Comparison of ENCODE assay signal across 21 mouse cellular contexts in the genomic region with DNA sequence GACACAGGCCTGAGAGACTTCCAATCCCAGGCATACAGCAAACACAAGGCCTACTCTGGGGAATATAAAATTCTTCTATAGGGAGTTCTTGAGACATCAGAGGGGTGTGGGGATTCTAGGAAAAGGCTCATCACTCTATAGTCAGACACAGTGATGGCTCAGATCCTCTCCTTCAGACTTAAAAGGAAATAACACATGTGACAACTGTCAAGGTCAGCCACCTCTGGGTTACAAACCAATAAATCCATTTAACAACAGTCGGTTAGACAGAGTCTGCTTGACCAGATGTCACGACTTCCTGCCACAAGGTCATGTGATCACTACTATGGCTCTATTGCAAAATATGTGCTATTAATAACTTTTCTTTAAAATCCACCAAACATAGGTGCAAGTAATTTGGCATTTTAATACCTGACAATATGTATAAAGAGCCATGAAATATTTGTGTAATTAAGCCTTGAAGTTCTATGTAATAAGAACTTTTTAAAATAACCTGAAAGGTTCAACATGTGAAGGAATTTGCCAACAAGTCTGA.
A peak's percentile ranks its signal among the peaks of the same experiment; 100 is the strongest.
DNase-seq lines count a peak whose midpoint lies in the region; ATAC-seq lines count a peak whose summit lies in the region.
"Had no signal": no experiment of that assay in that cellular context is flagged by ENCODE, and none has a peak within 500 bp of the region (broad histone marks: within the 10 kb centered on the region; RNA-seq: fewer than 3 reads in every experiment).

No protein-coding gene starts in this region.

- ATAC-seq in midbrain, embryonic 11.5 days (ENCODE audit: low FRiP score): no peak
- ATAC-seq in midbrain, embryonic 16.5 days: no peak
- ATAC-seq in intestine, embryonic 15.5 days: no peak
- ATAC-seq in inflammation-experienced regulatory T-cells, adult 6 months: no peak
- ATAC-seq: forebrain, postnatal 0 days; hindbrain, embryonic 16.5 days had no signal

- H3K9me3 ChIP-seq in midbrain, embryonic 11.5 days (ENCODE audit: control insufficient read depth, low read length): no peaks in the 10 kb centered on the region
- no peaks in the 10 kb centered on the region for H3K9me3 ChIP-seq in midbrain, embryonic 16.5 days (replicated peaks; ENCODE audit: control insufficient read depth, low read length, poor library complexity, severe bottlenecking)
- H3K9me3 ChIP-seq in intestine, embryonic 15.5 days: no peaks in the 10 kb centered on the region
- H3K9me3 ChIP-seq: forebrain, embryonic 10.5 days; heart, embryonic 13.5 days; limb, embryonic 15.5 days; midbrain, embryonic 10.5 days; neural tube, embryonic 12.5 days had no signal

- H3K27ac ChIP-seq in midbrain, embryonic 11.5 days (ENCODE audit: low read depth, low read length): no peak overlapping the region
- H3K27ac ChIP-seq in midbrain, embryonic 16.5 days (ENCODE audit: low read length): no peak overlapping the region
- H3K27ac ChIP-seq in intestine, embryonic 15.5 days: no peak overlapping the region
- H3K27ac ChIP-seq: forebrain, embryonic 10.5 days; heart, embryonic 13.5 days; limb, embryonic 15.5 days; midbrain, embryonic 10.5 days; neural tube, embryonic 12.5 days had no signal

- peak; percentile 15 for DNase-seq in kidney, adult 11 months
- DNase-seq in kidney, adult 18-20 months: no peak
- DNase-seq in midbrain, embryonic 11.5 days (ENCODE audit: low spot score, missing footprints): peak; percentile 33
- peak; percentile 33 to 37 for DNase-seq in kidney, postnatal 36 days
- DNase-seq in splenic B cell, adult 2 months (ENCODE audit: low read depth, low spot score): peak; percentile 8
- DNase-seq: adrenal gland, adult 2 months; B cell, adult 2 months; cerebellum, adult 9-10 months; forebrain, postnatal 0 days; heart, postnatal 4 days; lung, postnatal 14 days; thymus, postnatal 25 days had no signal

- no peaks in the 10 kb centered on the region for H3K27me3 ChIP-seq in midbrain, embryonic 11.5 days (ENCODE audit: control insufficient read depth, insufficient read depth, low read length)
- H3K27me3 ChIP-seq in midbrain, embryonic 16.5 days (ENCODE audit: control insufficient read depth, insufficient read depth, low read depth, low read length): no peaks in the 10 kb centered on the region
- no peaks in the 10 kb centered on the region for H3K27me3 ChIP-seq in splenic B cell, adult 2 months (ENCODE audit: control insufficient read depth, insufficient read depth, low read length, poor library complexity, severe bottlenecking)
- no peaks in the 10 kb centered on the region for H3K27me3 ChIP-seq in intestine, embryonic 15.5 days (replicated peaks)
- H3K27me3 ChIP-seq: heart, embryonic 13.5 days; limb, embryonic 15.5 days; neural tube, embryonic 12.5 days had no signal

- no peaks in the 10 kb centered on the region for H3K4me1 ChIP-seq in midbrain, embryonic 11.5 days (ENCODE audit: control insufficient read depth, insufficient read depth, low read length)
- H3K4me1 ChIP-seq in midbrain, embryonic 16.5 days (ENCODE audit: control insufficient read depth, insufficient read depth, low read length): no peaks in the 10 kb centered on the region
- H3K4me1 ChIP-seq in intestine, embryonic 15.5 days (replicated peaks): no peaks in the 10 kb centered on the region
- H3K4me1 ChIP-seq: heart, embryonic 13.5 days; limb, embryonic 15.5 days; midbrain, embryonic 10.5 days; neural tube, embryonic 12.5 days had no signal

- no peak overlapping the region for H3K4me2 ChIP-seq in midbrain, embryonic 11.5 days
- no peak overlapping the region for H3K4me2 ChIP-seq in midbrain, embryonic 16.5 days (ENCODE audit: low read length)
- H3K4me2 ChIP-seq in intestine, embryonic 15.5 days (replicated peaks): no peak overlapping the region
- H3K4me2 ChIP-seq: heart, embryonic 13.5 days; limb, embryonic 15.5 days; neural tube, embryonic 12.5 days had no signal

- no peaks in the 10 kb centered on the region for H3K36me3 ChIP-seq in midbrain, embryonic 11.5 days (ENCODE audit: control insufficient read depth, insufficient read depth, low read length)
- no peaks in the 10 kb centered on the region for H3K36me3 ChIP-seq in midbrain, embryonic 16.5 days (ENCODE audit: control insufficient read depth, insufficient read depth, low read length)
- no peaks in the 10 kb centered on the region for H3K36me3 ChIP-seq in splenic B cell, adult 2 months (ENCODE audit: control insufficient read depth, insufficient read depth, low read length, poor library complexity, severe bottlenecking)
- H3K36me3 ChIP-seq in intestine, embryonic 15.5 days: no peaks in the 10 kb centered on the region
- H3K36me3 ChIP-seq: forebrain, embryonic 10.5 days; heart, embryonic 13.5 days; limb, embryonic 15.5 days; midbrain, embryonic 10.5 days; neural tube, embryonic 12.5 days had no signal

- H3K9ac ChIP-seq in midbrain, embryonic 11.5 days (ENCODE audit: low read length): no peak overlapping the region
- no peak overlapping the region for H3K9ac ChIP-seq in midbrain, embryonic 16.5 days (ENCODE audit: low read depth, low read length)
- H3K9ac ChIP-seq in intestine, embryonic 15.5 days: no peak overlapping the region
- H3K9ac ChIP-seq: forebrain, postnatal 0 days; heart, embryonic 13.5 days; limb, embryonic 15.5 days; neural tube, embryonic 12.5 days had no signal

- WGBS in midbrain, embryonic 11.5 days: 78% methylated on average over 2 of the region's 2 CpGs
- 71% methylated on average over 2 of the region's 2 CpGs for WGBS in midbrain, embryonic 16.5 days
- 34% methylated on average over 2 of the region's 2 CpGs for whole genome bisulfite sequencing in intestine, embryonic 15.5 days

- H3K4me3 ChIP-seq in midbrain, embryonic 11.5 days (ENCODE audit: low read depth, low read length): no peak overlapping the region
- H3K4me3 ChIP-seq in midbrain, embryonic 16.5 days (ENCODE audit: low read depth, low read length): no peak overlapping the region
- H3K4me3 ChIP-seq in intestine, embryonic 15.5 days (replicated peaks): no peak overlapping the region
- H3K4me3 ChIP-seq: forebrain, embryonic 10.5 days; heart, embryonic 13.5 days; limb, embryonic 15.5 days; midbrain, embryonic 10.5 days; neural tube, embryonic 12.5 days had no signal
